Mouse (Mus musculus) hindlimb bud, embryonic 11.5 days (tissue): Measurements from ENCODE around the gene Med14.

Experiments
- DNase-seq: peaks from one replicate; pipeline ENCODE4 v3.0.0-alpha.2; 2012; ENCODE audit warnings: low read depth, low spot score; ENCODE audit errors: extremely low spot score

The Med14 gene

GRCm38 (mm10) chrX:12761626-12762333 is at the start of gene Med14:
Gene Med14, minus strand, starts transcription at chrX:12762073.
- no peak for DNase-seq

- no peak for DNase-seq
Measured at GRCm38 (mm10) chrX:12800559-12800958, 38.7 kb upstream of the Med14 start.

- no peak for DNase-seq
Measured at GRCm38 (mm10) chrX:12794842-12795241, 33.0 kb upstream of the Med14 start.

- DNase-seq = no peak
Measured at GRCm38 (mm10) chrX:12791674-12792340, 29.9 kb upstream of the Med14 start.

- no peak for DNase-seq
Measured at GRCm38 (mm10) chrX:12773236-12773635, 11.4 kb upstream of the Med14 start.

- DNase-seq = no peak
Measured at GRCm38 (mm10) chrX:12771561-12771960, 9.7 kb upstream of the Med14 start.

DNA sequence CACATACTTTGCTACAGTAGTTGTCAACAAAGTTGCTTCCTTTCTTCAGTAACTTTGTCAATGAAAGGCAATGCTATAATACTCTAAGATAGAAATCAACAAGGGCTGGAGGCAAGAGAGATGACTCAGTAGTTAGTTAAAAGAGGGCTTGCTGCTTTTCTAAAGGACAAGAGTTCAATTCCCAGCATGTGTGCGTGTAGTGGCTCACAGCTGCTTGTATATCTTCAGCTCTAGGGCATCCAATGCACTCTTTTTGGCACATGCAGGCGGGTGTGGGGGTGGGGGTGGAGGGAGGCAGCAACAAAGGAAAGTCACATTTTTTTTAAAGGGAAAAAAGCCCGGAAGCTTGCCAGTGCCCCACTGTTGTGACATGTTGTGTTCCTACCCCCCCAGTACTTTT is 6.7 kb upstream of the Med14 start:
- no peak for DNase-seq

GRCm38 (mm10) chrX:12766846-12767564 is 5.1 kb upstream of the Med14 start:
- DNase-seq = no peak

DNA sequence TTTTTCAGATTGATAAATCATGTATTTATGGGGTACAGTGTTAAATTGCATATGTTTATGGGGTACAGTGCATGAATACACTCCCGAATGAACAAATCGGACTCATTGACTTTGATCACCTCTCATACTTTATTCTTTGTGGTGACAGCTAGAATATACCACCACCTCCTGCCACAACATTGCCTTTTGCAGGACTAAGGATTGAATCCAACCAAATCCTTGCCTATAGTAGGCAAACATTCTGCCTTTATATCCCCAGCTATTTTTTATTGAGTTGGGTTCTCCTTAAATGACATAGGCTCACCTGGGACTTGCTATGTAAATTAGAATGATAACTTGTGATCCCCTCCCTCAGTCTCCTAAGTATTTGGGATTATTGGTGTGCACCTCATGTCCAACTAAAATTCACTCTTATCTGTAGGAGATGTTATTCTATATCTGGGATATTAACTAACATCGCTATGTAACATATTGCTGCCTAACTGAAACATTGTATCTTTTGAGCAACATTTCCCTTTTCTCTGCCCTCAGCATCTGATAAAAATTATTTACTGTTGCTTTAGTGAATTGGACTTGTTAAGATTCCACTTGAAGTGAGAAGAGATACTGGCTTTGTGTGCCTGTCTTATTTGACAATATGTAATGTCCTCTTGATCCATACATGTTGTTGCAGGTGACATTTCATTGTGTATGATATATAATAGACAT is 1.4 kb upstream of the Med14 start:
- DNase-seq = no peak

GRCm38 (mm10) chrX:12762334-12763126 is 657 bp upstream of the Med14 start:
- DNase-seq = no peak

DNA sequence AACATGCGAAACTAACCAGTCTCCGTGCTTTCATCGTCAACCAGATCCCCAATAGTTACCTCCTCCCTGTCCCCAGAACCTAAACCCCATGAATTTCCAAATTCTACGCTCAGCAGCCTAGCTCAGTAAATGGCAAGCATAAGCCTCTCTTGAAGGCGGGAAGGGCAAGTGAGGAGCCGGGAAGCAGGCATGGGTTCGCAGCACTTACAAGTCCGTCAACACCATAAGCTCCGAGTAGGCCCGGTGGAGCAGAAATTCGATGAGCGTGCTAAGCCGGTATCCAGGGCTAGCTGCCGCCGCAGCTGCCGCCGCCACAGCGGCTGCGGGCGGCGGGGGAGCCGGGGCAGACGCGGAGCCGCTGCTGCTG is 631 bp downstream of the Med14 start:
- no peak for DNase-seq

DNA sequence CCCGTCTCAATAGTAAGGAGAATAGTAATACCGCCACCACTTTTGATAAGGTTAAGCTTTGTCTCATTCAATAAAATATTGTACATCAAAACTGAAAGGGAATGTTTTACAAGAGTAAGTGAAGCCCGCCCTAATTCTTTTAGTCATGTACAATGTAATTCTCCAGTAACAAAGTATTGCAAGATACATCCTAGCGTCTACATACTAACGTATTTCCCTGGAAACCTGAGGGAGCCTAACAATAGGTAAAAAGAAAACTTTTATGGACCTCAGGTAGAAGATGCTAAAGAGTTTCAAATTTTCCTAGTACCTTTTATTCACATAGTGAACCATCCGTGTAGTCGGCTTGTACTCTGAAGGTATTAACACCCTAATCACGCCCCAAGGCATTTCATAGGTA is 1.4 kb downstream of the Med14 start:
- DNase-seq = no peak

- DNase-seq = no peak
Measured at GRCm38 (mm10) chrX:12759625-12760024, 2.2 kb downstream of the Med14 start.

- DNase-seq = no peak
Measured at GRCm38 (mm10) chrX:12747886-12748285, 14.0 kb downstream of the Med14 start.

DNA sequence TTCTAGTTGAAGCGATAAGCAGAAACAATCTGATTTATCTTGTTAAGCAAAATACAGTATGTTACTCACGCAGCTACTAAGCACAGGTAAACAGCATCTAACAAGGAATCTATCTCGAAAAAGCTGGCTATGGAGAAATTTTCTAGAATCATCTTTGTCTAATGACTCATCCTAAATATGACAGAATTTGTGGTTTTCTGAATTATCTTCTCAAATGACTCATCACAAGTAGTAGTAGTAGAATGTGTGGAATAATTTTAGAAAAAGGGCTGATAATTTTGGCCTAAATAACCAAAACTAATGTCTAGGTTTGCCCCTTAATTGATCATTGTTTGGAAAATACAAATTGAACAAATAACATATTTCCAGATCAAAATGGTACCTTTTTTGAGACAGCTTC is 15.1 kb downstream of the Med14 start:
- no peak for DNase-seq

GRCm38 (mm10) chrX:12740396-12740795 is 21.5 kb downstream of the Med14 start:
- no peak for DNase-seq

DNA sequence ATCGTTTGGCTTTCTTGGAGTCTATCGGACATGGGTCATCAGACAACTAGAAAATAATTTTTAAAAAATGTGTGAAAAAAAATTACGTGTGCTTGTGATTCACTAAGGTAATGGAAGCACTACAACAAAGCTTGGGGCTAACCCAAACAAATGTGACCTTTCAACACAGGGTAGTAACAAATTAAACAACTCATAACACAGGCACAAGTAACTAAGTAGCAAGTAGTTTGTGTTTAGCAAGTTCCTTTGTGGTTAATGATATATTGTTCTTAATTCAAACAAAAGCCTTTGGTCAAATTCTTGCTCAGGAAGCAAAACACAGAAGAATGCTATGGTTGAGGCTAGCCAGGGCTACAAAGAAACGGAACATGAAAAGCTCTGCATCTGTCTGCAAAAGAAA is 45.8 kb downstream of the Med14 start:
- DNase-seq = no peak

- DNase-seq = no peak
Measured at GRCm38 (mm10) chrX:12713796-12714195, 48.1 kb downstream of the Med14 start.

DNA sequence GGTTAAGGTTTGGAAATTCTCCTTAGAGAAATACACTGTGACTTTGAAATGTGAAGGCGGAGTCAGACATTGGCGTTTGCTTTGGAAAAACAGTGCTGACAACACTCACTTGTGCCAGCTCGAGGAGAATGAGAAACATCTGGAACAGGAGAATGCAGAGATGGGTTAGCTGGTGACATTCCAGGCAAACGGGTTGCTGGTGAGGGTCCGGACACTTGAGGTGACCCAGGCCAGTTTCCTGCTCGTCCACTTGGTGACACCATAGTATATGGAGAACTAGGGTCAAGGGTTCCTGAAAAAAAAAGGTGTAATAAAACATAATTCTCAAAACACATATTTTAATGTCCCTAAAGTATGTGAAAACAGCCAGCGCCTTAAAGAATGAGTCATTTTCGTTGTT is 75.0 kb downstream of the Med14 start:
- DNase-seq = no peak

GRCm38 (mm10) chrX:12686071-12686470 is 75.8 kb downstream of the Med14 start:
- DNase-seq = no peak

DNA sequence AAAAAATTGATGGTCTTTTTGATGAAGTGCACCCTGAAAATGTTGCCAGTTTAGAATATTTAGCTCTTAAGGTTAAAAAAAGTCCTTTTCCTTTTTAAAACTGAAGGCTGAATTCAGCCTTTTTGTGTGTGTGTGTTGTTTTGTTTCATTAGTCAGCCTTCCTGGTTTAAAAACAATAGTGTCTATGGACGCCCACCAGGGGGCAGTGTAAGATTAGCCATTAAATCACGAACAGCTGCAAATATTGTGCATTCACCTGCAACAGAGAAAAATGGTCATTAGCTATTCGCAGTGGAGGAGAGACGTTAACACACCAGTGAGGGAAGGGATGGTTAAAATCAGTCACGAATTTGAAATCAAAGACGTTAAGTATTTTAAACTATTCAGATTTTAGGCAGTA is 84.5 kb downstream of the Med14 start:
- DNase-seq = peak; percentile 18
